Mouse (Mus musculus): Measurements from ENCODE around the gene Paip2b.

Paip2b gene

DNA sequence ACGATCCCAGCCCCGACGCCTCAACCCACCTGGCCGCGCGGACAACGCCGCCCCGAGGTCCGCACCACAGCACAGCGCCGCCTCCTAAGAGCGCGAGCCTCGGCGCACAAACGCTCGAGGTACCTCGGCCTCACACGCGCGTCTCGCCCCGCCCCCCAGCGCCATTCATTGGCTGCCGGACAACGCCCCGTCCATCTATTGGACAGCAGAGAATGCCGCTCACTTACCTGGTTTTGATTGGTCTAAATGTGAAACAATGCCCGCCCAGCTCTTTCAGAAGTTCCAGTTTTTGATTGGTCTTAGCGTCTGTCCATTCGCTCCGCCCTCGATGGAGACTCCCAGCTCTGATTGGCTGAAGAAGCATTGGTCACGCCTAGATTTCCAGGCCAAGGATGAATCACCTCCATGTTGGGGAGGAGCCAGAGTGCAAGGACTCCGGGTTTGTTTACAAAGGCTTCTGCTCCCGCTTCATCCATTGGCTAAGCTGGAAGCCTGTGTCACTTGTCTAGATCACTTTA is at the start of gene Paip2b:
TSS of gene Paip2b (minus strand) at position 136 of the 518 bp plus-strand sequence.
- peak; percentile 99 for DNase-seq

DNA sequence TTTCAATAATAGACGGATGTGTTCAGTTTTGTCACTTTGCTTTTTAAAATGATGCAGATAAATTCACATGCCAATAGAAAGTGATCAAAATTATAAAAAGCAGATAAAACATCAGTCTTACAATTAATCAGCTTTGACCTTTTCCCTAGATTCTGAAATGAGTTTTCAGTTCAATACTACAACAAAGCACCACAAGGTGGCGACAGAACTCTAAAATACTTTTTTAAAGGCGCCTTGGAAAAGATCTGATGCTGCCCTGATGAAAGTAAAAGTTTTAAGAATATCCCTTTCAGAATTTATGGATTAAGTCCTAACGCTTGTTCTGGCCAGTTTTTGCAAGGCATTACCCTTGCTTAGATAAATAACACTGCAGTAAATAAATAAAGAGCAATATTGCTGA is 48.3 kb upstream of the Paip2b start:
- DNase-seq = peak; percentile 12 to 63

DNA sequence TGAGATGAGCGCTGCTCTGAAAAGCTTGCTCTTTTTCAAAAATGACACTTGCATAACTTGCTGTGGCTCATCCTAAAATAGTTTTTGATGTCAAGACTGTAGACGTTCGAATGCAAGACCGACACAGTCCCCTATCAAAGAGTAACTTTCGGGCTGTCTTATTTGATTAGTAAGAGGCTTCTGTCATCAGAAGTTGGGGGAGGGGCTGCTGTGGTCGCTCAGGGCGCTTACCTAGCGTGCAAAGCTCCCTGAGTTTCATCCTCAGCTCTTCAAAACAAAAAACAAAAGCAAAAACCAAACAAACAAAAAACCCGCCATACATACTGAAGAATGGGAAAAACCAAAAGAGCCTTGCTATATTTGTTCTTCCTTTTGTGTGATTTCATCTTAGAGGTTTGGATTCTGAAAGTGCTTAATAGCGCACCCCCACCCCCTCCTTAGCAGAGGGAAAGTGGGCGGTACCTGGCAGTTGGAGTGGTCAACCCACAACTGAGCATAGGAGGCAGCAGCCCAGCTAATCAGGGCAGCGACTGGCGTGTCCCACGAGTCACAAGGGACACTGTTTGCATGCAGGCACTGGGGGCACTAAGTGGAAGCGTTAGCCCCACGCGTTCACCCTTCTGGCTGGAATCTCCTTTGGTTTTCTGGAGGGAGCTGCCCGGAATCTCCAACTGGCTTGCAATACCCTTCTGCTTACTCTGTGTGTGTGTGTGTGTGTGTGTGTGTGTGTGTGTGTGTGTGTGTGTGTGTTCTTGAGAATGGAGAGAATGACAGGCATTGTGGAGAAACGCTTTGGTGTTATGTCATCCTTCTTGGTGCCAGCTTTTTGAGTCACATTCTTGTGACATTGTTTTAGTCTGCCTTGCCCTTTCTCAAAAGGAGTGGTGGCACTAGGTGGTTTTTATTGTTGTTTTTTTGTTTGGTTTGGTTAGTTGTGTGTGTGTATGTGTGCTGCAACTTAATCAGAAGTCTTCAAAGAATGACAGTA is 36.4 kb upstream of the Paip2b start:
- peak; percentile 31 to 50 for DNase-seq

DNA sequence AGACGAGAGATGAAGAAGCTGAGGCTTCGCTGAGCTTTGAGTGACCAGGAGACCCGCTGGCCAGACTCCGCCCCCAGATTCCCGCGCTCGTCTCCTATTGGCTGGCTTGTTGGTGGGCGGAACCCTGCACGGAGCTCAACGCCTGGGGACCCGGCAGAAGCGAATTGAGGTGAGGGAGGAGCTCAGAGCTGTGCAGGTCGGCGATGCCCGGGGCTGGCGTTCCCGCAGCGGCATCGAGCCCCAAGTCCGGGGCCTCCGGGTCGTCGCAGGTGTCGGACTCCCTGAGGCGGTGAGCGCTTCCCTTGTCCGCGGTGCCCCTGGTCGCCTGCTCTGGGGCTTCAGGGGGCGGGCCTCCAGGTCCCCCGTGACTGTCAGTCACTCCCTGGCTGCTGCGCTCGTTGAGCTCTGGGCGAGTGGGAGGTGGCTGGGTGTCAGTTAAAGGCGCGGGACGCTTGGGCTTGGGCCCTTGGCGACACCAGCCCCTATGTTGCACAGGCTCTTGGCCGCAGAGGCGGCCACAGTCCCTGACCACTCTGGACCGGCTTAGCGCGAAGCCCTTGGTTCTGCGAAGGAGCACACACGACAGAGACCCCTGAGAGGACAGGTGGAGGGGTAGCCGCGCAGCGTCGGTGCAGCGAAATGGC is 35.5 kb upstream of the Paip2b start, which contains the start of gene Zfp638:
TSS of gene Zfp638 (plus strand) at position 156 of the 644 bp plus-strand sequence.
- peak; percentile 92 to 95 for DNase-seq

DNA sequence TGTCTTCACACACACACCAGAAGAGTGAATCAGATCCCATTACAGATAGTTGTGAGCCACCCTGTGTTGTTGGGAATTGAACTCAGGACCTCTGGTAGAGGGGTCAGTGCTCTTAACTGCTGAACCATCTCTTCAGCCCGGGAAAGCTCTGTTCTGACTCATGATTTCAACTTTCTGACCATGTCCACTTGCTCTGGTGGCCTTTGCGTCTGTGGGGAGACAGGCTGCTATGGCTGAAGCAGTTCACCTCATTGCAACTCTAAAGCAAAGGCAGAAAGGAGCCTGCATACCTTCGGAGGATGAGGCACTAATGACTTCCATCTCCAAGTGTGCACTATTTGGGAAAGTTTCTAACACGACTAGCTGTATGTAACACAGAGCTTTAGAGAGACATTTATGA is 34.9 kb upstream of the Paip2b start:
- DNase-seq = no peak

DNA sequence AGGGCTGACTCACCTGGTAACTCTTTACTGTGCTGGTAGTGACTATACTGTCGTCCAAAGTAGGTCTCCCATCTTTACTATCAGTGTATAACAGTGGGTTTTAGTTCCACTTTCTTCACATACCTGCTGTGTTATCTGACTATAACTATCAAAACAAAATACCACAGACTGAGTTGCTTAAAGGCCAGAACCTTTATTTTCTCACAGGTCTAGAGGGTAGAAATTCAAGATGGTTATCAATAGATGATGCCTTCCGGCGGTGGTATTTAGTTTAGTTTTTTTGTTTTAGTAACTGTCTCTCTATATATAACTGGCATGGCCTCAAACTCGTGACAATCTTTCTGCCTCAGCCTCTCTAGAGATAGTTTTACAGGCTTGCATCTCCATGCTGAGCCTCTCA is 32.0 kb upstream of the Paip2b start:
- DNase-seq = no peak

DNA sequence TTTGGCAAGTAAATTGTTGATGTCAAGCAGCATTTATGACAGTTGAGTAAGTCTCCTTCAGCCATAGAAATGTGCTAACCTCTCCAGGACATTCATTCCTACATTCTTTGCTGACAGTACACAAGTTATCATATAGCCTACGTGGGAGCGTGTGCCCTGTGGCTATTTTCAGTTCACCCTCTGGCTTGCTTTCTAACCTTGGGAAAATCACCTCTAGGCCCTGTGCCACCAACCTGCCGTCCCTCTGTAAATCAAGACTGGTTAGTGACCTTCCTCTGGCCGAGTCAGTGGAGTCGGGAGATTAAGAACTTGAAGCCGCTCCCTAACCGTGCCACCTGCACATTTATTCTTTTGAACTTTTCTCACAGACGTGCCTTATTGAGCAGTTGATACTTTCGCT is 28.5 kb upstream of the Paip2b start:
- DNase-seq = no peak

DNA sequence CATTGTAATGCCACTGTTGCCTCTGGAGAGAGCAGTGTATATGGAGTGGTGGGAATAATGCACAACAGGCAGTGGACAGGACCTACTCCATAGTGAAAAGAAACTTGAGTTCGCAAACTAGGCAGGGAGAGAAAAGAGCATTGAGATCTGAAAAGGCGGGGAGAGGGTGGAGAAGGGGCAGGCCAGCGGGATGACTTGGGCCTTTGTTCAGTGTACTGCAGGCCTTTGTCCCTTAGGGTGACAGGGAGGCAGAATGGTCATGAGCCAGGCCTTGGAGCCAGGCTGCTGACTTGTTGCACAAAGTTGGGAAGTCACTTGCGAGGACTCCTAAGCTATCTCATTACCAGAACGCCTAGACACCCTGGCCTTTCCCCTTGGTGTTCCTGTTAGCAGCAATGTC is 25.9 kb upstream of the Paip2b start:
- DNase-seq = no peak

DNA sequence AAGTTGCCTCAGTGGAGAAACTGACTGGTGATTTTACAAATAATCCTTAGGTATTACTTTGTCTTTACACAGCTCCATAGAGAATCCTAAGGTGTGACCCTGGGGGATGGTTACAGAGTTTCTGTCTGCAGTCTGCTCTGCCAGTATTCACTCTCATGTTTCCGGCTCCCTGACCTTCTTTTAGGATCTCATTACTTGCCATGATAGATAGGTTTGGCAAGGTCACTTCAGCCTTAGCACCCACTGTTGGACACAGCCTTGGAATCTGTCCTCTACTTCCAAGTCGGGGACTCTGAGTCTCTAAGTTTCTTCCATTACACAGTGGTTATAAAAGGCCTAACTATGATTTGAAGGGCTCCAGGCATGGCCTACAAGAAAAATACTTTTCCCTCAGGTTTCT is 17.9 kb upstream of the Paip2b start:
- no peak for DNase-seq

DNA sequence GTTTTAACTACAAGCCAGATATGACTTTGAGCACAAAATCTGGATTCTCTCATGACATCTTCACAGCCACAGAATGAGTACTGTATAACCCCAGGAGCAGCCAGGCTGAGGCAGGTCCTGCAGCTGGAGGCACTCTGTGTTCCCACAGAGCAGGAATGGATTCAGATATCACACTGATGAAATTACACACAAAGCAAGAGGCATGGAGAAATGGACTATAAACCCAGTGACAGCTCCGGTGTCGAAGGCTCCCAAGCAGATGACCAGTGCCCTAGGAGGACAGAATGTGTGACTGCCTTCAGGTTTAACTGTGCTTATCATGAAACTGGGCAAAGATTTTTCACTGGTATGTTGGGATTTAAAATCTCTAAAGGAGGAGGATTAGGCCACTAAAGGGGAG is 14.6 kb upstream of the Paip2b start:
- no peak for DNase-seq

DNA sequence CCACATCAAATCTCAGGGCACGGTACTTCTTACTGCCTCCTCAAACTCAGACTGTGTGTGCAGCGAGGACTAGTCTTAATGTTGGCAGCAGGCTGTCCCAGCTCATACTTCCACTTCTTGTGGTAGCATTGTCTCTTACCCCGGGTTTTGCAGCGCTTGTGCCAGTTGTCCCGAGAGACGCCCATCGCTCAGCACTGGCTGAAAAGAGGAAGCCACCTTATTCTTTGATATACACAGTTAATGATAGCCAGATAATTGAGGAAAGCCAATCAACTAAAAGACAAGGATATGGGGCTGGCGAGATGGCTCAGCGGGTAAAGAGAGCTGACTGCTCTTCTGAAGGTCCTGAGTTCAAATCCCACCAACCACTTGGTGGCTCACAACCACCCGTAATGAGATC is 13.4 kb upstream of the Paip2b start:
- DNase-seq = no peak

DNA sequence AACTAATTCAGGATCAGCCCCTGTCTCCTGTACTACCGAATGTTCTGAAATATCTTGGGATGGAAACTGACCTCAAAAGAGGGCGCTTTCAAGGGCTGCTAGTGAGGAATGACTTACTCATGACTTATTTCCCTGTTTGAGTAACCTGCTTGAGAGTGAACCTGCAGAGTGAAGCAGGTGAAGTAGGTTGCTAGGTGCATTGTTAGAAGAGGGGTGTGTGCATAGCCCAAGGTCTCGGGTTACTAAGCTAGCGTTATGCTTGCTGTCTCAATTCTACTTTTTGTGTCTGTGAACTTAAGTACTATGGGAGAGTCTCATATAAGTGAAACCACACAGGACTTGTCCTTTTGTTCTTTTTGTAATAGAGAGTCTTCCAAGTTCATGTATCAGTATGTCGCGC is 8.5 kb upstream of the Paip2b start:
- no peak for DNase-seq

DNA sequence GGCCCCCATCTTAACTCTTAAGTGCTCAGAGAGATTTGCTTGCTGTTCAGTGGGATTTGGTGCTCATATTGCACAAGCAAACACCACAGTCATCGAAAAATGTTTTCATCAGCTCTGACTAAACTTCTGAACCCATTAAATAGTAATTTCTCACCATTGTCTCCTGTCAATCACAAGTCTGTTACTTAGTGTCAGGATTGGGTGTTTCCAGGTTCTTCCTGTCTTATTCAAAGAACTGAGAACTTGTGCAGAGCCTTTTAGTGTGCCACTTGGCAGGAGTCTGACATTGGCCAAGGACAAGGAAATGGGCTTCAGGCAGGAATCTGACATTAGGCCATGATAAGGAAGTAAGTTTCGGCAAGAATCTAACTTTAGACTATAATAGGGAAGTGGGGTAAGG is 6.5 kb upstream of the Paip2b start:
- no peak for DNase-seq

DNA sequence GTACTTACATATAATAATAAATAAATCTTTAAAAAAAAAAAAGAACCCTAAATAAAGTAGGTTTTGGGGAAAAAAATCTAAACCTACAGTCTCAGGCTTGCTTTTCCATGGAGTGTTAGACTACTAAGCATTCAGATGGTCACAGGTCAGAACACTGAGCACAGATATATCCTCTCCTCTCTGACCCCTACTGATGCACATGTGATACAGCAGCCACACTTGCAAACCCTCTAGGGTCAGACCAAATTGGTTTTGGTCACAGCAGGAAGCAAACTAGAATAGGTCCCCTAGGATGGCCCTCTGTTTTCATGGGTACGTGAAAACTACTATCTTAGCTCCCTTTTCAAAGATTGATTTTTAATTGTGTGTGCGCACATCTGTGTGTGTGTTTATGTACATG is 5.3 kb upstream of the Paip2b start:
- no peak for DNase-seq

DNA sequence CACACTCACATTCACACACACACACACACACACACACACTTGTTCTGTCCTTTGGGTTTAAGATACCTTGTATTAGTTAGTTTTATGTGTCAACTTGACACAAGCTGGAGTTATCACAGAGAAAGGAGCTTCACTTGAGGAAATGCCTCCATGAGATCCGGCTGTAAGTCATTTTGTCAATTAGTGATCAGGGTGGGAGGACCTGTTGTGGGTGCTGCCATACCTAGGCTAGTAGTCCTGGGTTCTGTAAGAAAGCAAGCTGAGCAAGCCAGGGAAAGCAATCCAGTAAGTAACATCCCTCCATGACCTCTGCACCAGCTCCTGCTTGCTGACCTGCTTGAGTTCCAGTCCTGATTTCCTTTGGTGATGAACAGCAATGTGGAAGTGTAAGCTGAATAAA is 852 bp upstream of the Paip2b start:
- peak in 1 of 2 experiments; percentile 17 for DNase-seq

DNA sequence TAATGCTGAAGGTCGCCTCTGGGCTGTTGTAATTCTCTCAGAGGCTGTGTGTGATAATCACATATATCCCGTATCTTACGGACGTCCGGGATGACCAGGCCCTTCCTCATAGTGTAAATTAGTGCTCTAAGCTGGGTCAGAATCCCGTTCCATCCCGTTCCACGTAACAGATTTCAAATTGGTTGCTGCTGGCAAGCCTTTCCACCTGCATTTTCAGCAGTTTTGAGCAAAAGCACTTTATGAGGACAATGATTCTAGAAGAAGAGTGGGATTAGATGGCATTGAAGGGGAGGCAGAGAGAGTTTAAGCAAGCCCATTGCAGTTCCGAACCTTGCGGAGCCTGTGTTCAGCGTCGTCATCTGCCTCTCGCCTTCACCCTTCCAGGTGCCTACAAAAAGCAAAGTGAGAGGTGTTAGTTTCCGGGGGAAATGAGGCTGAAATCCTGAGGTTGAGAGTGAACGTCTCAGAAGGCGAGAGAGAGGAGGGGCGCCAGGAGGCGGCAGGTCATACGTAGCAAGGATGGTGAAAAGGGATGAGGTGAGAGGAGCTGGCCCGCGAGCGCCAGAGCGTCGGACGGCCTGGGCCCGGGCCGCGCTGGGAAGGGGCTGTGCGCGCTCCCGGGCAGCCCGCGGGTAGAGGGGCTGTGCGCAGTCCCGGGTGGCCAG is 468 bp downstream of the Paip2b start:
- DNase-seq = peak in 1 of 2 experiments; percentile 33

DNA sequence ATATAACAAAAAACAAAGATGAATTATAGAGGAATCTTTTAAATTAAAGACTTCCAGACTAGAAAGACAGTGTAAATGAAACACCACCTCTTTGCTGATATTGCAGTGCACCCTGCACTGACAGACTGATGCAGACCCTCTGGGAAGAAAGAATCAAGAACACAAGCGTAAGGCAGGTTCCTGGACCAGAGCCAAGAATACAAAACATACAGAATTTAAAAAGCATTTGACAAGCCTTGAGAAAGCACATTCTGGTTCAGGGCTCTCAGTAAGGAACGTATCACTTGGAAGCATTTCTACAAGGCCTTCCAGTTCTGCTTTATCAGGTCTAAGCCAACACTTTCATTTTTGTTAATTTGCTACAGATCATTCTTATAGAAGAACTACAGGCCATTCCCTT is 9.7 kb downstream of the Paip2b start:
- no peak for DNase-seq

DNA sequence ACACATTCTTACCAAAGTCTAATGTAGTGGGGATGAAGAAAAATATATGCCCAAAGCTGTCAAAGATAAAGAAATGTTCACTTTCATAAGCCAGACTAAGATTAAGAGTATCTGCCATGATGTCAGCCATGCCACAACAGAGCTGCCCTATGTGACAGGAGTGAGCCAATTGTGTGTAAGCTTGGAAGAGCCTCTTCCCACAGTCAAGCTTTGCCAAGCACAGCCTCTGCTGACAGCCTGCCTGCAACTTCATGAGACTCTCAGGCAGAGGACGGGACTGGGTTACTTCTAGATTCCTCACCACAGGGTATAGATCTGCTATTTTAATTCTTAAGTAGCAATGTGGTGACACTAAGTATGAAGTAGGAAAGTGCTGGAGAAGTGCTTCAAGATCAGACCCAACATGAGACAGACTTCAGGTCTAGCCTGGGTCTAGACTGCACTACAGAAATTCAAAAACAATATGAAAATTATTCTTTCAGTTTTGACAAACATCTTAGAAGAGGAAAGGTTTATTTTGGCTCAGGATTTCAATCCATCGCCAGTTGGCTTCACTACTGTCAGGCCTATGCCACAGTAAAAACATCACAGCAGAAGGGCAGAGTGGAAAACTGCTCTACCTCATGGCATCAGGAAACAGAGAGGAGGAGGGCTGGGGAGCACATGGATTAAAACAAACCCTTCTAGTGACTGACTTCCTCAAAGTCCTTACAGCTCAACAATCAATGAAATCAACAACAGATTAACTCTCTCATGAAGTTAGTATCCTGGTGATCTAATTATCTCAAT is 10.6 kb downstream of the Paip2b start:
- DNase-seq = no peak

DNA sequence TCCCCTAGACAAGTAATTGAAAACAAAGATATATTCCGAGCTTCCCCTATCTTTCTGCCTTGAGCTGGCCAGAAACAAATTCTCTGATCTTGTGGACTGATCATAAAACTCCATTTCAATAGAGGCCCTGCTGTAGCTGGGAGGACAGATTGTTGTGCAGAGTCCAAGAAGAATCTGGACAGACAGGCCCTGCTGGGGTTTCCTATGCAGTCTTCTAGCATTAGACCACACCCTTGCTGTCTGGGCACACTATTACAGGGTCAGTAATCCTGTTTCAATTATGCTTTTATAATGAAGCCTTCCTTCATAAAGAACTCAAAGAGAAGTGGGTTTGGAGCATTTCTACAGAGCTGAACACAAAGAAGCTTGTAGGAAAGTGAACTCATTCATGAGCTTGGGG is 12.5 kb downstream of the Paip2b start:
- DNase-seq = no peak

DNA sequence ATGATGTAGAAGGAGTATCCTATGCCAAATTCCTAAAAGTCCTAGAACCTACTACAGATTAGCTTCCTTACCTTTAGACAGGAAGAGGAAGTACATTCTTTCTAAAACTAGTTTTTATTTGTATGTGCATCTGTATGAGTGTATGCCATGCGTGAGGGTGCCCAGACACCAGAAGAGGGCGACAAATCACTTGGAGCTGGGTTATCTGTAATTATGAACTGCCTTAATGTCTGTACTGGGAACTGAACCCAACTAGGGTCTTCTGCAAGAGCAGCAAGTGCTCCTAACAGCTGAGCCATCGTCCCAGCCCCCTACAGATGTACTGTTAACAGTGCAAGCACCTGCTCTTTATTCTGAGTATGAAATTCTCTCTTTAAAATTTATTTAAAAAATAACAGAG is 15.7 kb downstream of the Paip2b start:
- DNase-seq = no peak

DNA sequence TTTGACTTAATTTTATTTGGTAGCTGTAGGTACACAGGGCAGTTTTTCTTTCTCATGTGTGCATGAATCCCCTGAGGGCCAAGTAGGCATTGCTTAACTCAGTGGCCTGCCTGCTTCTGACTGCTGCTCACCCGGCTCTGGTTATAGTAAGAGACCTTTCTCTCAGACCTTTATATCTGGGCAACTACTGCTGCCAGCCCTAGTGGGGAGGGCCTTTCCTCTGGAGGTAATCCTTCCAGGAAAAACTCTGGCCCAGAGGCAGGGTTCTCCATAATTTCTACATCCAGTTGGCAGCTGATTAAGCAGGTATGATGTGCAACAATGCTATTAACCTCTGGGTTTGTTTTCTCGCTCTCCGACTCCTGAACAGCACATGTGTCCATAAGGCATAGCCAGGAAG is 28.7 kb downstream of the Paip2b start:
- no peak for DNase-seq

DNA sequence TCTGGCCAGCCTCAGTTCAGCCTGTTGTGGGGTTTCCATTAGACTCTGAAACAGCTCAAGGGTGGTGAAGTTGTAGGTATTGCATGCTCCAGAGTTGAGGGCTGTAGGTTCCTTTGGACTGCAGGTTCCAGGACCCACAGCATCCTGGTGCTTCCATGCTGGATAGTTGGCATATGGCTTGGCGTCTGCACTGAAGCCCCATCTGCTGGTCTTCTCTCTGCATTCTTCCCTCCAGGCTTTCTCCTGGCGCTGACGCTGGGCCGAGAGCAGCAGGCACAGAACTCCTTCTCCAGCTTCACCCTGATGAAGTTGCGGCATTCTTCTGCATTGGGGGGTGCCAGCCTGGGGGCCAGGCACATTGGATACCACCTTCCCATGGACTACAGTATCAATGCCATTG is 29.5 kb downstream of the Paip2b start:
- peak; percentile 38 to 51 for DNase-seq
